Comparison of ENCODE assay signal across 25 mouse cellular contexts in genomic region chr19:38533230-38533629, GRCm38 (mm10). TPM values are rescaled to one million over a fixed set of nuclear protein-coding genes. Genes with fewer than 3 reads are reported as not detected.
DNase-seq lines count a peak whose midpoint lies in the region; ATAC-seq lines count a peak whose summit lies in the region.
"Had no signal": no experiment of that assay in that cellular context is flagged by ENCODE, and none has a peak within 500 bp of the region (broad histone marks: within the 10 kb centered on the region; RNA-seq: fewer than 3 reads in every experiment).

No protein-coding gene starts in this region.

- H3K4me2 ChIP-seq in heart, embryonic 11.5 days = no peak overlapping the region
- no peak overlapping the region; the same call in 1 of the 2 replicates for H3K4me2 ChIP-seq in limb, embryonic 13.5 days (replicated peaks)
- H3K4me2 ChIP-seq in neural tube, embryonic 15.5 days = no peak overlapping the region
- H3K4me2 ChIP-seq: embryonic facial prominence, embryonic 12.5 days; embryonic facial prominence, embryonic 15.5 days; heart, embryonic 13.5 days; hindbrain, embryonic 12.5 days; hindbrain, embryonic 15.5 days had no signal

- peak; percentile 82 for DNase-seq in heart, adult 11 months
- DNase-seq in brain, adult 2 months (ENCODE audit: low read depth, low spot score) = peak; percentile 24
- DNase-seq in spleen, adult 12 weeks (ENCODE audit: low spot score) = no peak
- DNase-seq: adrenal gland, postnatal 10 days; adrenal gland, postnatal 36 days; B cell, adult 2 months; cerebellum, adult 11 months; cerebellum, adult 2 months; cerebellum, adult 9-11 months; cerebellum, postnatal 25 days; forebrain, postnatal 0 days; gastrocnemius, postnatal 10 days; gastrocnemius, postnatal 36 days had no signal

- H3K4me1 ChIP-seq in heart, embryonic 11.5 days (ENCODE audit: control insufficient read depth, insufficient read depth, low read length) = no peaks in the 10 kb centered on the region
- H3K4me1 ChIP-seq in limb, embryonic 13.5 days = peaks cover 44% of the 10 kb centered on the region
- H3K4me1 ChIP-seq in neural tube, embryonic 15.5 days = no peaks in the 10 kb centered on the region
- H3K4me1 ChIP-seq: embryonic facial prominence, embryonic 12.5 days; embryonic facial prominence, embryonic 15.5 days; heart, embryonic 13.5 days; hindbrain, embryonic 15.5 days had no signal

- H3K27me3 ChIP-seq in heart, embryonic 11.5 days (ENCODE audit: control insufficient read depth, insufficient read depth, low read length) = no peaks in the 10 kb centered on the region
- H3K27me3 ChIP-seq in limb, embryonic 13.5 days = 0 out of 2 replicates have a peak, but pooled peaks cover 4% of the 10 kb centered on the region
- no peaks in the 10 kb centered on the region for H3K27me3 ChIP-seq in neural tube, embryonic 15.5 days (replicated peaks)
- H3K27me3 ChIP-seq: CH12.LX; embryonic facial prominence, embryonic 12.5 days; embryonic facial prominence, embryonic 15.5 days; heart, embryonic 13.5 days; hindbrain, embryonic 12.5 days; hindbrain, embryonic 15.5 days; Patski had no signal

- H3K9ac ChIP-seq in heart, embryonic 11.5 days (ENCODE audit: low read depth, low read length) = no peak overlapping the region
- no peak overlapping the region for H3K9ac ChIP-seq in limb, embryonic 13.5 days
- H3K9ac ChIP-seq in neural tube, embryonic 15.5 days (replicated peaks) = no peak overlapping the region
- H3K9ac ChIP-seq: embryonic facial prominence, embryonic 12.5 days; embryonic facial prominence, embryonic 15.5 days; forebrain, postnatal 0 days; heart, embryonic 13.5 days; hindbrain, embryonic 12.5 days; hindbrain, embryonic 15.5 days had no signal

- no peak for ATAC-seq in heart, embryonic 11.5 days (replicated peaks; ENCODE audit: insufficient number of reproducible peaks, low FRiP score, low TSS enrichment)
- peak; percentile 49; the same call in 1 of the 2 replicates for ATAC-seq in limb, embryonic 13.5 days (ENCODE audit: low FRiP score, low read depth)
- ATAC-seq in neural tube, embryonic 15.5 days (ENCODE audit: low FRiP score) = no peak; the same call in 1 of the 2 replicates
- ATAC-seq: forebrain, embryonic 14.5 days; forebrain, postnatal 0 days; Patski had no signal

- WGBS in heart, embryonic 11.5 days (ENCODE audit: insufficient replicate concordance) = 86% methylated on average over 5 of the region's 5 CpGs
- WGBS in limb, embryonic 13.5 days = 28% methylated on average over 5 of the region's 5 CpGs
- 79% methylated on average over 5 of the region's 5 CpGs for WGBS in neural tube, embryonic 15.5 days

- H3K36me3 ChIP-seq in heart, embryonic 11.5 days (ENCODE audit: control insufficient read depth, insufficient read depth, low read length) = no peaks in the 10 kb centered on the region
- no peaks in the 10 kb centered on the region for H3K36me3 ChIP-seq in limb, embryonic 13.5 days
- H3K36me3 ChIP-seq in neural tube, embryonic 15.5 days = no peaks in the 10 kb centered on the region
- H3K36me3 ChIP-seq: embryonic facial prominence, embryonic 12.5 days; embryonic facial prominence, embryonic 15.5 days; G1E; hindbrain, embryonic 12.5 days; hindbrain, embryonic 15.5 days had no signal

- no peaks in the 10 kb centered on the region for H3K9me3 ChIP-seq in heart, embryonic 11.5 days (replicated peaks; ENCODE audit: control insufficient read depth, low read length)
- no peaks in the 10 kb centered on the region for H3K9me3 ChIP-seq in limb, embryonic 13.5 days
- no peaks in the 10 kb centered on the region for H3K9me3 ChIP-seq in neural tube, embryonic 15.5 days (replicated peaks)
- H3K9me3 ChIP-seq: embryonic facial prominence, embryonic 12.5 days; embryonic facial prominence, embryonic 15.5 days; G1E; heart, embryonic 13.5 days; hindbrain, embryonic 12.5 days; hindbrain, embryonic 15.5 days had no signal

- H3K27ac ChIP-seq in heart, embryonic 11.5 days (ENCODE audit: low read depth, low read length) = no peak overlapping the region
- H3K27ac ChIP-seq in limb, embryonic 13.5 days = peak overlapping the region; percentile 28; the same call in 1 of the 2 replicates
- no peak overlapping the region for H3K27ac ChIP-seq in neural tube, embryonic 15.5 days (replicated peaks)
- H3K27ac ChIP-seq: embryonic facial prominence, embryonic 12.5 days; embryonic facial prominence, embryonic 15.5 days; heart, embryonic 13.5 days; hindbrain, embryonic 12.5 days; hindbrain, embryonic 15.5 days had no signal

- no peak overlapping the region for H3K4me3 ChIP-seq in heart, embryonic 11.5 days (ENCODE audit: low read depth, low read length)
- H3K4me3 ChIP-seq in limb, embryonic 13.5 days = no peak overlapping the region
- no peak overlapping the region for H3K4me3 ChIP-seq in neural tube, embryonic 15.5 days (replicated peaks)
- H3K4me3 ChIP-seq: embryonic facial prominence, embryonic 12.5 days; embryonic facial prominence, embryonic 15.5 days; heart, embryonic 13.5 days; hindbrain, embryonic 12.5 days; hindbrain, embryonic 15.5 days had no signal

RNA-seq across cellular contexts. Expression of gene Plce1, which starts 52.3 kb away (rescaled TPM):
- 6.1 and 6.3 TPM in 2 replicates for polyA plus RNA-seq in heart, embryonic 11.5 days (2014; fragmentation: Nextera tagmentation; extraction: Ambion mirVana)
- 9.4 and 10.1 TPM in 2 replicates for polyA plus RNA-seq in limb, embryonic 13.5 days (2015; fragmentation: Nextera tagmentation; extraction: Ambion mirVana)
- polyA plus RNA-seq in neural tube, embryonic 15.5 days (2015; fragmentation: Nextera tagmentation; extraction: Ambion mirVana) = 4.1 TPM in 2 replicates
- polyA plus RNA-seq: G1E had no signal
